Mouse (Mus musculus) MEL (cell line): Measurements from ENCODE around the gene Gm44965. TPM values are rescaled to one million over a fixed set of nuclear protein-coding genes. Genes with fewer than 3 reads are reported as not detected.
"Not testable (repeated sequence)": the region's sequence is repeated elsewhere in the genome, so short reads cannot be mapped to it uniquely, and the experiment has no call there.

Experiments
- DNase-seq: peaks from one replicate; pipeline ENCODE4 v3.0.0; 2011; ENCODE audit warnings: low read depth, low spot score
- H3K27ac ChIP-seq: 2 replicates; pipeline ENCODE4 v1.5.1; 2012; ENCODE audit warnings: low read depth, mild to moderate bottlenecking, control low read depth, low read length, moderate library complexity; ENCODE audit not compliant: control insufficient read depth
- H3K27me3 ChIP-seq, 2 experiments: fragments of 150-350 bp in 1 of 2; sonication (generic) in 1 of 2; 2 replicates each; pipeline ENCODE4 v1.6.1; 2012; ENCODE audit warnings: low read length in 2 of 2, mild to moderate bottlenecking in 2 of 2, improper control_type of control experiment in 1 of 2, moderate library complexity in 1 of 2; ENCODE audit not compliant: insufficient read depth in 2 of 2, control insufficient read depth in 1 of 2
- H3K36me3 ChIP-seq, 2 experiments: 2 replicates each; pipeline ENCODE4 v1.6.1; 2012 to 2014; ENCODE audit warnings: low read length in 2 of 2, improper control_type of control experiment in 1 of 2, inconsistent platforms in 1 of 2, mild to moderate bottlenecking in 1 of 2; ENCODE audit not compliant: insufficient read depth in 2 of 2, control insufficient read depth in 1 of 2
- H3K4me1 ChIP-seq, 2 experiments: fragments of 150-350 bp in 1 of 2; sonication (generic) in 1 of 2; 2 replicates each; pipeline ENCODE4 v1.6.1; 2012; ENCODE audit warnings: low read length in 2 of 2, improper control_type of control experiment in 1 of 2, mild to moderate bottlenecking in 1 of 2; ENCODE audit not compliant: insufficient read depth in 2 of 2, control insufficient read depth in 1 of 2
- H3K4me3 ChIP-seq, 2 experiments: fragments of 150-350 bp in 1 of 2; sonication (generic) in 1 of 2; 2 replicates each; pipeline ENCODE4 v1.5.1; 2012; ENCODE audit warnings: low read depth in 2 of 2, low read length in 2 of 2, mild to moderate bottlenecking in 2 of 2, moderate library complexity in 2 of 2, control low read depth in 1 of 2, improper control_type of control experiment in 1 of 2; ENCODE audit not compliant: control insufficient read depth in 1 of 2, insufficient read depth in 1 of 2
- H3K79me2 ChIP-seq: 2 replicates; pipeline ENCODE4 v1.6.1; 2012; ENCODE audit warnings: mild to moderate bottlenecking, low read length, moderate library complexity; ENCODE audit not compliant: control insufficient read depth, poor library complexity, insufficient read depth
- H3K9ac ChIP-seq: 2 replicates; pipeline ENCODE4 v1.6.1; 2012; ENCODE audit warnings: low read depth, mild to moderate bottlenecking, control low read depth, low read length, moderate library complexity; ENCODE audit not compliant: control insufficient read depth, poor library complexity, severe bottlenecking
- H3K9me3 ChIP-seq: fragments of 150-350 bp; sonication (generic); replicated peaks from 2 replicates; pipeline ENCODE4 v1.6.1; 2012; ENCODE audit warnings: mild to moderate bottlenecking, low read length, improper control_type of control experiment, moderate library complexity; ENCODE audit not compliant: insufficient read depth
- BHLHE40 ChIP-seq: IDR thresholded peaks from 2 replicates; pipeline ENCODE4 v1.6.1; 2012; ENCODE audit warnings: low read depth, mild to moderate bottlenecking, inconsistent platforms, low read length, improper control_type of control experiment, borderline replicate concordance
- CHD1 ChIP-seq: IDR thresholded peaks from 2 replicates; pipeline ENCODE4 v1.6.1; 2012; ENCODE audit warnings: low read depth, mild to moderate bottlenecking, inconsistent platforms, low read length, improper control_type of control experiment
- ELF1 ChIP-seq: IDR thresholded peaks from 2 replicates; pipeline ENCODE4 v1.6.1; 2014; ENCODE audit warnings: low read depth, mild to moderate bottlenecking, inconsistent platforms, low read length, improper control_type of control experiment, moderate library complexity
- ETS1 ChIP-seq: IDR thresholded peaks from 2 replicates; pipeline ENCODE4 v1.6.1; 2012; ENCODE audit warnings: low read depth, mild to moderate bottlenecking, inconsistent platforms, low read length, improper control_type of control experiment, moderate library complexity
- GATA1 ChIP-seq: IDR thresholded peaks from 2 replicates; pipeline ENCODE4 v1.6.1; 2011; ENCODE audit warnings: low read depth, low read length, improper control_type of control experiment
- MAFK ChIP-seq: IDR thresholded peaks from 2 replicates; pipeline ENCODE4 v1.6.1; 2011; ENCODE audit warnings: low read depth, mild to moderate bottlenecking, low read length, improper control_type of control experiment, borderline replicate concordance
- MAX ChIP-seq: IDR thresholded peaks from 2 replicates; pipeline ENCODE4 v1.6.1; 2011; ENCODE audit warnings: low read length, improper control_type of control experiment
- MEF2A ChIP-seq: IDR thresholded peaks from 2 replicates; pipeline ENCODE4 v1.6.1; 2014; ENCODE audit warnings: low read depth, mild to moderate bottlenecking, inconsistent platforms, low read length, improper control_type of control experiment; ENCODE audit not compliant: poor library complexity, insufficient replicate concordance, severe bottlenecking; ENCODE audit errors: extremely low read depth
- POLR2A ChIP-seq, 2 experiments: IDR thresholded peaks; 2 replicates each; pipeline ENCODE4 v1.6.1; 2011 to 2012; ENCODE audit warnings: low read length in 2 of 2, mild to moderate bottlenecking in 2 of 2, control low read depth in 1 of 2, improper control_type of control experiment in 1 of 2, low read depth in 1 of 2, moderate library complexity in 1 of 2; ENCODE audit not compliant: control insufficient read depth in 1 of 2, insufficient read depth in 1 of 2, poor library complexity in 1 of 2
- POLR2AphosphoS2 ChIP-seq: IDR thresholded peaks from 2 replicates; pipeline ENCODE4 v1.6.1; 2011; ENCODE audit warnings: low read length, improper control_type of control experiment
- TAL1 ChIP-seq: IDR thresholded peaks from 2 replicates; pipeline ENCODE4 v1.6.1; 2012; ENCODE audit warnings: mild to moderate bottlenecking, inconsistent platforms, low read length, moderate library complexity, mixed read lengths
- TBP ChIP-seq: IDR thresholded peaks from 2 replicates; pipeline ENCODE4 v1.8.0; 2011; ENCODE audit warnings: low read depth, low read length, improper control_type of control experiment
- UBTF ChIP-seq: IDR thresholded peaks from 2 replicates; pipeline ENCODE4 v1.6.1; 2012; ENCODE audit warnings: low read depth, mild to moderate bottlenecking, inconsistent platforms, low read length, improper control_type of control experiment, moderate library complexity, borderline replicate concordance; ENCODE audit not compliant: insufficient read depth
- USF2 ChIP-seq, 2 experiments: IDR thresholded peaks; 2 replicates each; pipeline ENCODE4 v1.6.1; 2011 to 2012; ENCODE audit warnings: improper control_type of control experiment in 2 of 2, low read length in 2 of 2, borderline replicate concordance in 1 of 2, inconsistent platforms in 1 of 2, low read depth in 1 of 2, mild to moderate bottlenecking in 1 of 2; ENCODE audit not compliant: insufficient read depth in 1 of 2
- polyA plus RNA-seq, 2 experiments: library from polyadenylated mRNA; stranded (reverse) in 1 of 2; unstranded in 1 of 2; fragments of >175 nt in 1 of 2; fragments of >200 nt in 1 of 2; gene quantifications; 2 replicates each; pipeline versions ENCODE4 v1.2.1 to v1.2.4; 2012; ENCODE audit warnings: low replicate concordance in 2 of 2, low read depth in 1 of 2; ENCODE audit not compliant: insufficient read length in 2 of 2, insufficient read depth in 1 of 2, missing spikeins in 1 of 2
- total RNA-seq: library from RNA; depleted of rRNA; stranded (reverse); fragments of 300-350 nt; gene quantifications from 2 replicates; pipeline ENCODE4 v1.2.3, GENCODE M21; 2012

Gm44965 gene
- total and polyA plus RNA-seq, 3 experiments: not detected

- no peak overlapping the region for H3K9ac ChIP-seq
- no peaks in the 10 kb centered on the region for H3K9me3 ChIP-seq
- H3K4me1 ChIP-seq: no peaks in the 10 kb centered on the region
- no peaks in the 10 kb centered on the region for H3K36me3 ChIP-seq
- no peak overlapping the region for H3K27ac ChIP-seq
- H3K4me3 ChIP-seq: no peak overlapping the region
- no peak for DNase-seq
- TF ChIP-seq CHD1: no peak
- TF ChIP-seq ELF1: no peak
- TF ChIP-seq POLR2AphosphoS2: no peak
- TF ChIP-seq GATA1: no peak
- no peak for TF ChIP-seq ETS1
- no peak for TF ChIP-seq USF2 (IDR thresholded peaks at IDR 0.05; ENCODE audit: borderline replicate concordance in 1 of 2, insufficient read depth in 1 of 2, low read depth in 1 of 2, low read length in 2 of 2)
- no peak for TF ChIP-seq TBP
- H3K79me2 ChIP-seq: no peaks in the 10 kb centered on the region
- H3K27me3 ChIP-seq: no peaks in the 10 kb centered on the region
Measured at GRCm38 (mm10) chr6:48614756-48615155, 21.0 kb downstream of the Gm44965 start.

- Histone ChIP-seq H3K79me2 (no peaks in the 10 kb centered on the region), H3K36me3 (no peaks in the 10 kb centered on the region), H3K27ac (no peak overlapping the region), H3K4me1 (no peaks in the 10 kb centered on the region), H3K27me3 (no peaks in the 10 kb centered on the region), H3K4me3 (no peak overlapping the region), H3K9me3 (no peaks in the 10 kb centered on the region)
- no peak for DNase-seq
- TF ChIP-seq TAL1 (no peak), POLR2A (IDR thresholded peaks at IDR 0.05; ENCODE audit: control insufficient read depth in 1 of 2, insufficient read depth in 1 of 2, low read depth in 1 of 2, low read length in 2 of 2, poor library complexity in 1 of 2) (no peak), BHLHE40 (no peak), GATA1 (no peak), UBTF (no peak), MEF2A (no peak), MAFK (no peak), ELF1 (no peak), MAX (no peak)
- TF ChIP-seq, all 39 proteins: peak for 0
- no peak overlapping the region for H3K9ac ChIP-seq
Measured at GRCm38 (mm10) chr6:48620031-48620430, 26.3 kb downstream of the Gm44965 start.

GRCm38 (mm10) chr6:48622186-48622843 is 28.6 kb downstream of the Gm44965 start:
- H3K9ac ChIP-seq, H3K4me3 ChIP-seq, H3K27ac ChIP-seq, H3K9me3 ChIP-seq, H3K36me3 ChIP-seq, H3K27me3 ChIP-seq, H3K79me2 ChIP-seq, H3K4me1 ChIP-seq, DNase-seq: not testable (repeated sequence)
